Mouse (Mus musculus): Measurements from ENCODE around the gene Fryl. TPM values are rescaled to one million over a fixed set of nuclear protein-coding genes. Genes with fewer than 3 reads are reported as not detected.

The Fryl gene
- polyA plus RNA-seq, 1 experiment, result 15.3 TPM

- TF ChIP-seq TCF3 (IDR thresholded peaks at IDR 0.05; ENCODE audit: insufficient read length, low read depth) (no peak), REST (IDR thresholded peaks at IDR 0.05; ENCODE audit: insufficient read depth, insufficient read length) (no peak), MYOD1 (IDR thresholded peaks at IDR 0.05; ENCODE audit: control insufficient read depth in 1 of 3, insufficient read length in 2 of 3, low read depth in 2 of 3) (no peak), POLR2AphosphoS2 (IDR thresholded peaks at IDR 0.05; ENCODE audit: insufficient read length, low read depth) (no peak), MYOG (IDR thresholded peaks at IDR 0.05; ENCODE audit: control insufficient read depth in 1 of 3, insufficient read depth in 1 of 3, insufficient read length in 2 of 3, low read depth in 2 of 3) (no peak), E2F4 (IDR thresholded peaks at IDR 0.05; ENCODE audit: insufficient read depth) (no peak), MAX (IDR thresholded peaks at IDR 0.05; ENCODE audit: low read depth) (no peak), SRF (IDR thresholded peaks at IDR 0.05; ENCODE audit: control insufficient read depth, insufficient read length, low read depth) (no peak), USF1 (IDR thresholded peaks at IDR 0.05; ENCODE audit: low read depth) (no peak), TCF12 (IDR thresholded peaks at IDR 0.05; ENCODE audit: insufficient read depth, poor library complexity, severe bottlenecking) (no peak), POLR2A (IDR thresholded peaks at IDR 0.05; ENCODE audit: insufficient read length, low read depth) (no peak), CEBPB (IDR thresholded peaks at IDR 0.05; ENCODE audit: insufficient read depth, poor library complexity, severe bottlenecking) (no peak)
- Histone ChIP-seq H3K4me3 (no peak overlapping the region), H3K4me2 (ENCODE audit: low read depth) (no peak overlapping the region), H3K79me2 (ENCODE audit: control insufficient read depth, insufficient read depth) (no peaks in the 10 kb centered on the region), H3K27me3 (ENCODE audit: control insufficient read depth, insufficient read depth, insufficient read length) (no peaks in the 10 kb centered on the region), H3ac (ENCODE audit: control insufficient read depth, insufficient read length) (no peak overlapping the region), H3K36me3 (ENCODE audit: control insufficient read depth, insufficient read depth) (peaks cover 8% of the 10 kb centered on the region)
Measured at GRCm38 (mm10) chr5:73133833-73134185, 122.6 kb downstream of the Fryl start.

GRCm38 (mm10) chr5:73132998-73133832 is 123.2 kb downstream of the Fryl start:
- H3K27me3 ChIP-seq (ENCODE audit: control insufficient read depth, insufficient read depth, insufficient read length), result no peaks in the 10 kb centered on the region
- no peak overlapping the region for H3K4me3 ChIP-seq
- H3K36me3 ChIP-seq (ENCODE audit: control insufficient read depth, insufficient read depth), result peaks cover 8% of the 10 kb centered on the region
- H3K79me2 ChIP-seq (ENCODE audit: control insufficient read depth, insufficient read depth), result no peaks in the 10 kb centered on the region
- TF ChIP-seq MAX (IDR thresholded peaks at IDR 0.05; ENCODE audit: low read depth) (no peak), E2F4 (IDR thresholded peaks at IDR 0.05; ENCODE audit: insufficient read depth) (no peak), MYOD1 (IDR thresholded peaks at IDR 0.05; ENCODE audit: control insufficient read depth in 1 of 3, insufficient read length in 2 of 3, low read depth in 2 of 3) (no peak), SRF (IDR thresholded peaks at IDR 0.05; ENCODE audit: control insufficient read depth, insufficient read length, low read depth) (no peak), POLR2AphosphoS2 (IDR thresholded peaks at IDR 0.05; ENCODE audit: insufficient read length, low read depth) (no peak), CEBPB (IDR thresholded peaks at IDR 0.05; ENCODE audit: insufficient read depth, poor library complexity, severe bottlenecking) (no peak), USF1 (IDR thresholded peaks at IDR 0.05; ENCODE audit: low read depth) (no peak), REST (IDR thresholded peaks at IDR 0.05; ENCODE audit: insufficient read depth, insufficient read length) (no peak), TCF12 (IDR thresholded peaks at IDR 0.05; ENCODE audit: insufficient read depth, poor library complexity, severe bottlenecking) (no peak), TCF3 (IDR thresholded peaks at IDR 0.05; ENCODE audit: insufficient read length, low read depth) (no peak), MYOG (IDR thresholded peaks at IDR 0.05; ENCODE audit: control insufficient read depth in 1 of 3, insufficient read depth in 1 of 3, insufficient read length in 2 of 3, low read depth in 2 of 3) (no peak), POLR2A (IDR thresholded peaks at IDR 0.05; ENCODE audit: insufficient read length, low read depth) (no peak)
- H3K4me2 ChIP-seq (ENCODE audit: low read depth), result no peak overlapping the region
- no peak overlapping the region for H3ac ChIP-seq (ENCODE audit: control insufficient read depth, insufficient read length)

DNA sequence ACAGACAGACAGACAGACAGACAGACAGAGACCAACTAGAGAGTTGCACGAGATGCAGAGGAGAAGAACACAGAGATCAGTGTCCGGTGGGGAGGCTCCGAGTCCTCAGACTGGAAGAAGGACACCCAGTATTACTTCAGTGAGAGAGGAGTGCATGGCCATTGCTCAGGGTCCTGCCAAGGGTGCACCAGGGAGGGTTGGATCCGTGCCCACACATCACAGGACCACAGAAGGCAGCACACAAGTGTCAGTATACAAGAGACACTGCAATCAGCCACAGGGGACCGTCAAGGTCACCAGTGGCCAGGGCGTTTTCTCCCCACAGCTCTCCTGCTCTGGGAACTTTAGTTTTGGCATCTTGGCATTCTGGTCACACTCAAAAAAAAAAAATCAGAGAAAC is 125.4 kb downstream of the Fryl start:
- Histone ChIP-seq H3K79me2 (ENCODE audit: control insufficient read depth, insufficient read depth) (no peaks in the 10 kb centered on the region), H3K4me2 (ENCODE audit: low read depth) (no peak overlapping the region), H3K4me3 (no peak overlapping the region), H3K27me3 (ENCODE audit: control insufficient read depth, insufficient read depth, insufficient read length) (no peaks in the 10 kb centered on the region), H3ac (ENCODE audit: control insufficient read depth, insufficient read length) (no peak overlapping the region), H3K36me3 (ENCODE audit: control insufficient read depth, insufficient read depth) (peaks cover 8% of the 10 kb centered on the region)
- TF ChIP-seq E2F4 (IDR thresholded peaks at IDR 0.05; ENCODE audit: insufficient read depth), result no peak
- TF ChIP-seq MYOG (IDR thresholded peaks at IDR 0.05; ENCODE audit: control insufficient read depth in 1 of 3, insufficient read depth in 1 of 3, insufficient read length in 2 of 3, low read depth in 2 of 3), result peak in 1 of 3 experiments; percentile 34

- H3ac ChIP-seq (ENCODE audit: control insufficient read depth, insufficient read length), result no peak overlapping the region
- no peak for TF ChIP-seq TCF3 (IDR thresholded peaks at IDR 0.05; ENCODE audit: insufficient read length, low read depth)
- no peak for TF ChIP-seq POLR2AphosphoS2 (IDR thresholded peaks at IDR 0.05; ENCODE audit: insufficient read length, low read depth)
- no peak for TF ChIP-seq E2F4 (IDR thresholded peaks at IDR 0.05; ENCODE audit: insufficient read depth)
- no peak for TF ChIP-seq SRF (IDR thresholded peaks at IDR 0.05; ENCODE audit: control insufficient read depth, insufficient read length, low read depth)
- TF ChIP-seq MYOD1 (IDR thresholded peaks at IDR 0.05; ENCODE audit: control insufficient read depth in 1 of 3, insufficient read length in 2 of 3, low read depth in 2 of 3), result peak in 2 of 3 experiments; percentile 16 to 31
- TF ChIP-seq POLR2A (IDR thresholded peaks at IDR 0.05; ENCODE audit: insufficient read length, low read depth), result no peak
- no peak for TF ChIP-seq REST (IDR thresholded peaks at IDR 0.05; ENCODE audit: insufficient read depth, insufficient read length)
- no peak for TF ChIP-seq CEBPB (IDR thresholded peaks at IDR 0.05; ENCODE audit: insufficient read depth, poor library complexity, severe bottlenecking)
- peak in 2 of 3 experiments; percentile 19 to 51 for TF ChIP-seq MYOG (IDR thresholded peaks at IDR 0.05; ENCODE audit: control insufficient read depth in 1 of 3, insufficient read depth in 1 of 3, insufficient read length in 2 of 3, low read depth in 2 of 3)
- H3K79me2 ChIP-seq (ENCODE audit: control insufficient read depth, insufficient read depth), result no peaks in the 10 kb centered on the region
- no peak overlapping the region for H3K4me2 ChIP-seq (ENCODE audit: low read depth)
- peaks cover 8% of the 10 kb centered on the region for H3K36me3 ChIP-seq (ENCODE audit: control insufficient read depth, insufficient read depth)
- no peak overlapping the region for H3K4me3 ChIP-seq
- H3K27me3 ChIP-seq (ENCODE audit: control insufficient read depth, insufficient read depth, insufficient read length), result no peaks in the 10 kb centered on the region
Measured at GRCm38 (mm10) chr5:73129871-73130270, 126.5 kb downstream of the Fryl start.

Measured in myocyte (in vitro differentiated cells).